Mouse (Mus musculus): ENCODE data around the gene Rmnd5a.

Gene Rmnd5a

GRCm38 (mm10) chr6:71442130-71442529 lies 1.7 kb upstream of the Rmnd5a start:
- no peak for DNase-seq (ENCODE audit: low read depth, low spot score)

- no peak for DNase-seq (ENCODE audit: low read depth, low spot score)
Measured at GRCm38 (mm10) chr6:71441251-71441580, 779 bp upstream of the Rmnd5a start.

- no peak for DNase-seq (ENCODE audit: low read depth, low spot score)
Measured at GRCm38 (mm10) chr6:71440217-71440491, 283 bp downstream of the Rmnd5a start.

- peak; percentile 73 for DNase-seq (ENCODE audit: low read depth, low spot score)
Measured at GRCm38 (mm10) chr6:71439506-71440216, 776 bp downstream of the Rmnd5a start.

DNA sequence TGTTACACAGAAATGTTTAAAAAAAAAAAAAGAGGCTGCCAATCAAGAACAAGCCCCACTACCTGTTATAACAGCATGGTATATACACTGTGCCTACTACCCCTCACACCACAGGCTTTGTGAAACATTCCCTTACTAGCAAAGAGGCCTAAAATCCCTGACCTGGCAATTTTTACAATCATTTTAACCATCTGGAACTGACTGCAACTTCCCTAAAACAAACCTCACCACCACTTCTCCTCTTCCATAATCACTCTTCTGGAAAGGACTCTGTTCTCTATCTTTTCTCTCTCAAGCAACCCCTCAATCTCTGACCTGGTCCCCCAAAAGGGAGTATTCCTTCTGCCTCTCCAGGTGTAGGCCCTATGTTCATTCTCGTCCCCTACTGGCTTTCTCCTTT lies 2.4 kb downstream of the Rmnd5a start:
- no peak for DNase-seq (ENCODE audit: low read depth, low spot score)

DNA sequence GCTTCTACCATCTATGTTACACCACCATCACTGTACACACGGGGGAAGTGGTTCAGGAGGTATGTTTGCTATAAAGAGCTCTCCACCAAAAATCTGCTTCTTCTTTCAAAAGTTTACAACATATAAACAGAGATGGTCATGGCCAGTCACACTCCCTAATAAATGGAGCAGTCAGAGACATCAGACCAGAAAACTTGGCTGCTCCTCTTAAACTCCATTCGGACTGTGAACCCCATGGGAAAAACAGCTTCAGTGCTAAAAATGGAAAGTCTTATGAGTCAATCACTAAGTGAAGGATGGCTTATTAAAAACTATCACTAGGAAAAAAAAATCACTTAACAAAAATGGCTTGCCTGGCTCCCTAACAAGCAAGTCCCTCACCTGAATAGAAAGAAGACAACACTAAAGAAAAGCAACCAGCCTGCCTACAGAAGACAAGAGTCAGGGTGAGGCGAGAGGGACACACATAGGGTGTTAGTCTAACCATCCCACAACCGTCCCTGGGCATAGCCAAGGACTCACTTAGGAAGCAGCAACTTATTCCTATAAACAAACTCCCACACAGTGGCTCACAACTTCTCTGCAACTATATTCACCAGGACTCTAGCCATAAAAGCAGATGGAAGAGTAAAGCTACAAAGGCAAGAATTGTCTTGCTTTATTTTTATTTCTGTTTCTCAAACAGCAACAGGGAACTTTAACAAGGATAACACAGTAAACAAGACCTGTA lies 12.3 kb downstream of the Rmnd5a start:
- no peak for DNase-seq (ENCODE audit: low read depth, low spot score)

DNA sequence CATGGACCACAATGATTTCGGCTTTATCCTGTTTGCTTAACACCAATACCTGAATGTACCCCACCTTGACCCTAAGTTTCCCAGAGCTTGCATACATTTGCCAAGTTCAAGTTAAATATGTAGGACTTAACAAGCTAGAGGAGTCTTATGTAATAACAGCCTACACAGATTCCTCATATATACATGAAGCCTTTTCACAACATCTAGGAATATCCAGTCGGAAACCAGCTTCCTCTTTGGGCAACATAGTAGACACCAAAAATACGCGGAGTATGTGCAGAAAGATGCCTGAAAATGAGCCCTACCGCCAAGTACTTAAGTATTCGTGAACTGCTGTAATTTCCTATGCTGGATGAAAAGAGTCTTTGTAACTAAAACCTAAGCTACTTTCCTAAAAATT lies 14.8 kb downstream of the Rmnd5a start:
- no peak for DNase-seq (ENCODE audit: low read depth, low spot score)

DNA sequence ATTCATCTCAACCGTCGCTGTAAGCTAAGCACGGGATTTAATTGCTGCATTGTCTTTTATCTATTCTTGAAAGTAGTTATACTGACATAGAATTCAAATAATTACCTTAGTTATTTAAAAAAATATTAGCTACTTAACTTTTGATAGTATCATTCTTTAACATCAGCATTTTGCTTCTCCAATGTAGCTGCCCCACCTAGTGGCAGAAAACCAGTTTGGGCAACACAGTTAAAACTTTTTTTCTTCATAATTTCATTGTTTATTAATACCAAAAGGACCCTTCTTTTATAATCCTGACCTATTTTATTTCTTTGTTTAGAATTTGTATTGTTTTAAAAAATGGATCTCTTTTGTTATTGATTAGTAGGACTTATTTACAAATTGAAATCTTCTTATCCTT lies 17.3 kb downstream of the Rmnd5a start:
- no peak for DNase-seq (ENCODE audit: low read depth, low spot score)

- no peak for DNase-seq (ENCODE audit: low read depth, low spot score)
Measured at GRCm38 (mm10) chr6:71422162-71422561, 18.3 kb downstream of the Rmnd5a start.

DNA sequence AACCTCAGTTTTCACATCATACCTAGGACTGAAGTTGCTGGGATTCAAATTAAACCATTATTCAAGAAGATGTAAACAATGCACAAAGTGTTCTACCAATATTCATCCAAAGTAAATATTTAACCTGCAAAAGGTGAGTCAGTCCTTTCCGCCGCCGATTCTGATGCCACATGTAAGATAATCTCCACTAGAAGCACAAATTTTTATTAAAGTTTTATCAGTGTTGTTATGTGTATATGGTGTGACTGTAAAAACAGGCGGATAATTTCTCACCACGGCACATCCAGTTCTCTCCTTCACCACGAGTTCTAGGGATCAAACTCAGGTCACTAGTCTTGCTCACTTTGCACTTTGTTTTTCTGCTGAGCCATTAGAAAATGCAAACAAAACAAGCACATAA lies 19.6 kb downstream of the Rmnd5a start:
- no peak for DNase-seq (ENCODE audit: low read depth, low spot score)

- no peak for DNase-seq (ENCODE audit: low read depth, low spot score)
Measured at GRCm38 (mm10) chr6:71418874-71419273, 21.6 kb downstream of the Rmnd5a start.

GRCm38 (mm10) chr6:71415446-71415845 lies 25.0 kb downstream of the Rmnd5a start:
- no peak for DNase-seq (ENCODE audit: low read depth, low spot score)

- no peak for DNase-seq (ENCODE audit: low read depth, low spot score)
Measured at GRCm38 (mm10) chr6:71414624-71415023, 25.8 kb downstream of the Rmnd5a start.

DNA sequence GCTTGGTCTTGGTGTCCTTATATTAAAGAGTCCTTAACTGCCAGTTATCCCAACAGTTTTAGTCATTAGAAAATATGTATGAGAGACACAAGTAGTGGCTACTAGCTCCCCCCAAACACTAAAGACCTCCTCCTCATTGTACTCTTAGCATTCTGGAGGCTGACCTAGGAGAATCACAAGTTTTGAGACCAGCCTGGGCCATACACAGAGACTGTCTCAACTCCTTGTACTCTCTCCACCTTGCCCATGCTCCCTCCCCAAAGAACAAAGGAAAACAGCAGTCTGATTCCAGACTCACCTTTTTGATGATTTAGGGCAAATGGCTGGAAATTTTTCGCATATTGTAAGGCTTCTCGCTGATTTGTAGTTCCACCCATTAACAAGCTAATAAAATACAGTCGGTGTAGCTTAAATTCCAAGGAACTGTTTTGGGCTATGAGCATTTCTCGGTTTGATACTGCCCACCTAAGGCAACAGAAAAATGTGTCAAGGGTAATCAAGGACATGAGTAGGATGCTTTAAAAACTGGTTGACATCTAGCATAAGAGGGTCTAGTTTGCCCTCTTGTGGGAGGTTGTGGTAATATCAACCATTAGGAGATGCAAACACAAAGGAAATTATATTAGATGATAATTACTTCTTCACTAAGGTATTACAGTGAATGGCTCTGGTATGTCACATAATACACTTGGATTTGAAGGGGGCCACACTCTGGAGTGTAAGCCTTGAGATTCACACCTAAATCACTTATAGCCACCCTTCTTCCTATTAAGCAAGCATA lies 41.4 kb downstream of the Rmnd5a start:
- peak; percentile 57 for DNase-seq (ENCODE audit: low read depth, low spot score)

- no peak for DNase-seq (ENCODE audit: low read depth, low spot score)
Measured at GRCm38 (mm10) chr6:71396761-71397160, 43.7 kb downstream of the Rmnd5a start.

- no peak for DNase-seq (ENCODE audit: low read depth, low spot score)
Measured at GRCm38 (mm10) chr6:71396016-71396415, 44.4 kb downstream of the Rmnd5a start.

GRCm38 (mm10) chr6:71390496-71390895 lies 49.9 kb downstream of the Rmnd5a start:
- DNase-seq (ENCODE audit: low read depth, low spot score) = no peak

- DNase-seq (ENCODE audit: low read depth, low spot score) = no peak
Measured at GRCm38 (mm10) chr6:71381654-71382053, 58.8 kb downstream of the Rmnd5a start.

- DNase-seq (ENCODE audit: low read depth, low spot score) = no peak
Measured at GRCm38 (mm10) chr6:71376711-71377110, 63.7 kb downstream of the Rmnd5a start.

- DNase-seq (ENCODE audit: low read depth, low spot score) = no peak
Measured at GRCm38 (mm10) chr6:71374921-71375320, 65.5 kb downstream of the Rmnd5a start.

DNA sequence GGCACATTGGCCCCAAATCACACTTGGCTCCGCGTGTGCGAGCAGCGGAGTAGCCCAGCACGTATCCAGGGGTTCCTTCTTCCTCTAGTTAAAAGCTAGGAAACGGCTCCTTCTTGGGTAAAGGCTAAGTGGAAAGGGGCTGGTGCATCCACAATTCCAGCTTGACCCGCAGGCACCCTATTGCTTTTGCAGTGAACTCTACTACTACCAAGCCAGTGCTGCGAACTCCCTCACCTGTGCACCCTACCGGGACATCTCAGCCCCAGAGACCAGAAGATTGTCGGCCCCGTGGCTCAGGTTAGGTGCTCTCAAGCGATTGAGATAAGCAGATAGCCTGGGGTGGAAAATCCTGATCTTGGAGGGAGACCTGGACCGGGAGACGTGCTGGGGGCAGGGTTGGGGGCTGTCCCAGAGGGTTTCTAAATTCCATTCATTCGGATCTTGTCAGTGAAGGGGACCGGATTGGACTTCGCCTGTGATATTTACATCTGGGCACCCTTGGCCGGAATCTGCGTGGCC lies 66.1 kb downstream of the Rmnd5a start:
- DNase-seq (ENCODE audit: low read depth, low spot score) = no peak

DNA sequence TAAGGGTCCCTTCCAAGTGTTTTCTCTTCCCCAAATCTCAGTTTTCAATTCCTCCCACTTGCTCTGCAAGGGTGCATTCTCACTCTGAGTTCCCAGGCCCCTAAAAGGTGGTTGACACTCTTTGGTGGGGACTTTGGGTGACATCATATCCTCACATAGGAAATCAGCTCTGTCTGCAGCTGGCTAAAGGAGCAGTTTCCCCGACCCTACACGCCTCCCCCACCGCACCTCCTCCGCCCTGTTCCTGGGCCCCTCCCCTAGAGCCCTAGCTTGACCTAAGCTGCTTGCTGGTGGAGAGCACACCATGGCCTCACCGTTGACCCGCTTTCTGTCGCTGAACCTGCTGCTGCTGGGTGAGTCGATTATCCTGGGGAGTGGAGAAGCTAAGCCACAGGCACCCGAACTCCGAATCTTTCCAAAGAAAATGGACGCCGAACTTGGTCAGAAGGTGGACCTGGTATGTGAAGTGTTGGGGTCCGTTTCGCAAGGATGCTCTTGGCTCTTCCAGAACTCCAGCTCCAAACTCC lies 67.1 kb downstream of the Rmnd5a start, which contains the start of gene Cd8a:
Cd8a (plus strand) TSS at position 179 of the 527 bp plus-strand sequence.
- no peak for DNase-seq (ENCODE audit: low read depth, low spot score)
